Mouse (Mus musculus): Measurements from ENCODE around the gene Lrrk1. TPM values are rescaled to one million over a fixed set of nuclear protein-coding genes. Genes with fewer than 3 reads are reported as not detected.

Lrrk1 gene
- polyA plus RNA-seq, 1 experiment from 2014 or later: 29.3 TPM

DNA sequence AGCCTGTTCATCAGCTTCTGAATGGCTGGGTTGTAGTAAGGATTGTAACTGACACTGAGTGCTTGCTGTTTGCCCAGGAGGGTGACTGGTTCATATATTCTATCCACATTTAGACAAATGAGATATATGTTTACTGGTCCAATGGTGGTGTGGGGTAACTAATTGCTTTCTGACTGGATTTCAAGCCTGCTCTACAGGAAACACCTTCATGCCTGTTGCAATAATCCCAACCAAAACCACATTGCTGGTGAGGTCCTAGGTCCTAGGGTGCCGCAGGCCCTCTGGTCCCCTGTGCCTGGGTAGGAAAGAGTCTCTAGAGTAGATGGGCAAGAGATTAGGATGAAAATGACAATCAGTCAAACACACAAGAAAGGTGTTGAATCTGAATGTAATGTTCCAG is 175.3 kb downstream of the Lrrk1 start:
- whole genome bisulfite sequencing: 79% methylated on average over 1 of the region's 1 CpGs
- peaks cover 8% of the 10 kb centered on the region for H3K4me1 ChIP-seq (replicated peaks; ENCODE audit: control insufficient read depth, insufficient read depth, low read length)
- H3K9me3 ChIP-seq (ENCODE audit: control insufficient read depth, low read length): no peaks in the 10 kb centered on the region
- H3K4me3 ChIP-seq (ENCODE audit: low read length): no peak overlapping the region
- no peak overlapping the region for H3K9ac ChIP-seq (ENCODE audit: low read length)
- H3K36me3 ChIP-seq (ENCODE audit: control insufficient read depth, insufficient read depth, low read length): no peaks in the 10 kb centered on the region
- H3K4me2 ChIP-seq (ENCODE audit: low read depth, low read length): no peak overlapping the region
- no peaks in the 10 kb centered on the region for H3K27me3 ChIP-seq (ENCODE audit: control insufficient read depth, insufficient read depth, low read depth, low read length)
- no peak for ATAC-seq (ENCODE audit: low read depth)
- no peak overlapping the region for H3K27ac ChIP-seq (ENCODE audit: low read length)

DNA sequence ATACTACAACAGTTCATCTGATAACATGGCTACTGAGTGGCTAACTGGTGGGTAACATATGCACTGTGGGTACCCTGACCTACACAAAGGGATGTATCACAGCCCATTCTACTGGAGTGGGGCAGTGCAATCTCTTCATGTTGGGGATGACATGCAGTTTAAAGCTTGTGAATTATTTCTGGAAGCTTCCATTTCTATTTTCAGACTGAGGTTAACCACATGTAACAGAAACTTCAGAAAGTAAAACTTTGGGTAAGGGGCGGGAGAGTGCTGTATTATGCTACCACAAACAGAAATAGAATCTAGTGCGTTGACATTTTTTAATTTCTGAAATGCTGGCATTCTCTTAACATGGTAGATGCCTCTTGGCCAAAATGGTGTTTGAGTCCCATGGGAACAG is 178.2 kb downstream of the Lrrk1 start:
- Histone ChIP-seq H3K4me3 (ENCODE audit: low read length) (no peak overlapping the region), H3K4me1 (replicated peaks; ENCODE audit: control insufficient read depth, insufficient read depth, low read length) (no peaks in the 10 kb centered on the region), H3K36me3 (ENCODE audit: control insufficient read depth, insufficient read depth, low read length) (no peaks in the 10 kb centered on the region), H3K27ac (ENCODE audit: low read length) (no peak overlapping the region), H3K27me3 (ENCODE audit: control insufficient read depth, insufficient read depth, low read depth, low read length) (no peaks in the 10 kb centered on the region), H3K9me3 (ENCODE audit: control insufficient read depth, low read length) (peaks cover 7% of the 10 kb centered on the region; the same call in 1 of the 2 replicates), H3K9ac (ENCODE audit: low read length) (no peak overlapping the region), H3K4me2 (ENCODE audit: low read depth, low read length) (no peak overlapping the region)
- no peak for ATAC-seq (ENCODE audit: low read depth)
- 81% methylated on average over 2 of the region's 2 CpGs for WGBS

DNA sequence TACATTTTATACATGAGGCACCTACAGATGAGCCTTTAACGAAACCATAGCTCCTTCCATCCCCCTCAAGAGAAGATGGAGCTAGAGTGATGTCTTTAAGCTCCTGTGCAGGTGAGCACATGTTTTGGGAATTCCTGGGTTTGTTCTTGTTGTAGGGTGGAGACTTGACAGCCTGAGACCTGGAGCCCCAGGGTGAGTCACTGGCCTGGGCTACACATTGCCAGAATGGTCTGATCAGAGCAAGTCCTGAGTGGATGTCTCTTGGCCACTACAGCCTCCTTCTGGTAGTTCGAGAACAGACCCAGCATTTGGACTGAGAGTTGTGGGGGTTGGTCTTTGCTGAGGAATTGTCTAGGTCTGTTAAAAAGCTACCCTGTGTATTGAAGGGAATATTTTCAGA is 186.5 kb downstream of the Lrrk1 start:
- H3K4me1 ChIP-seq (replicated peaks; ENCODE audit: control insufficient read depth, insufficient read depth, low read length): peaks cover 21% of the 10 kb centered on the region
- no peak overlapping the region for H3K4me2 ChIP-seq (ENCODE audit: low read depth, low read length)
- no peak for ATAC-seq (ENCODE audit: low read depth)
- no peaks in the 10 kb centered on the region for H3K9me3 ChIP-seq (ENCODE audit: control insufficient read depth, low read length)
- 58% methylated on average over 2 of the region's 2 CpGs for WGBS
- H3K36me3 ChIP-seq (ENCODE audit: control insufficient read depth, insufficient read depth, low read length): no peaks in the 10 kb centered on the region
- no peak overlapping the region for H3K9ac ChIP-seq (ENCODE audit: low read length)
- H3K4me3 ChIP-seq (ENCODE audit: low read length): no peak overlapping the region
- no peak overlapping the region for H3K27ac ChIP-seq (ENCODE audit: low read length)
- no peaks in the 10 kb centered on the region for H3K27me3 ChIP-seq (ENCODE audit: control insufficient read depth, insufficient read depth, low read depth, low read length)

GRCm38 (mm10) chr7:66200791-66201450 is 187.2 kb downstream of the Lrrk1 start:
- Histone ChIP-seq H3K4me2 (ENCODE audit: low read depth, low read length) (no peak overlapping the region), H3K9ac (ENCODE audit: low read length) (no peak overlapping the region), H3K4me3 (ENCODE audit: low read length) (no peak overlapping the region), H3K27me3 (ENCODE audit: control insufficient read depth, insufficient read depth, low read depth, low read length) (no peaks in the 10 kb centered on the region), H3K36me3 (ENCODE audit: control insufficient read depth, insufficient read depth, low read length) (no peaks in the 10 kb centered on the region), H3K4me1 (replicated peaks; ENCODE audit: control insufficient read depth, insufficient read depth, low read length) (peaks cover 23% of the 10 kb centered on the region), H3K9me3 (ENCODE audit: control insufficient read depth, low read length) (no peaks in the 10 kb centered on the region), H3K27ac (ENCODE audit: low read length) (no peak overlapping the region)
- 26% methylated on average over 8 of the region's 8 CpGs for WGBS
- ATAC-seq (ENCODE audit: low read depth): no peak; the same call in 1 of the 2 replicates

DNA sequence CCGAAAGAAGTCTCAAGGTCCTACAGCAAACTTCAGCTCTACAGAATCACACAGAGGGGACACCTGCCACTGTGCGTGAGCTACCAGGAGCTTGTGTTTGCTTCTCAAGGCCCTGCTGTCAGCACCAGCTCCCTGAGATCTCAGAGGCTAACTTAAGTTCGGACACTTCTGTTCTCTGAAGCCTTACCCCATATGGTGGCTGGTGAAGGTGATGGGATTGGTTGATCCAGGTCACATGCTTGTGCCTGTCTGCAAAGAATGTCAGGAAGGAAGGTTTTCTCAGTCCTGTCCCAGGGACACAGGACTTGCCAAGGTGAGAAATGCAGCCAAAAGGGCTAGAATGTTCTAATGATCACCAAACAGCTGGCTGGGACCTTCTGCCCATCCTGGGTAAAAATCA is 187.8 kb downstream of the Lrrk1 start:
- WGBS: 65% methylated on average over 3 of the region's 3 CpGs
- H3K9ac ChIP-seq (ENCODE audit: low read length): no peak overlapping the region
- H3K27me3 ChIP-seq (ENCODE audit: control insufficient read depth, insufficient read depth, low read depth, low read length): no peaks in the 10 kb centered on the region
- H3K4me2 ChIP-seq (ENCODE audit: low read depth, low read length): no peak overlapping the region
- no peak overlapping the region for H3K27ac ChIP-seq (ENCODE audit: low read length)
- no peak overlapping the region for H3K4me3 ChIP-seq (ENCODE audit: low read length)
- H3K9me3 ChIP-seq (ENCODE audit: control insufficient read depth, low read length): no peaks in the 10 kb centered on the region
- peaks cover 25% of the 10 kb centered on the region for H3K4me1 ChIP-seq (replicated peaks; ENCODE audit: control insufficient read depth, insufficient read depth, low read length)
- no peak for ATAC-seq (ENCODE audit: low read depth)
- no peaks in the 10 kb centered on the region for H3K36me3 ChIP-seq (ENCODE audit: control insufficient read depth, insufficient read depth, low read length)

DNA sequence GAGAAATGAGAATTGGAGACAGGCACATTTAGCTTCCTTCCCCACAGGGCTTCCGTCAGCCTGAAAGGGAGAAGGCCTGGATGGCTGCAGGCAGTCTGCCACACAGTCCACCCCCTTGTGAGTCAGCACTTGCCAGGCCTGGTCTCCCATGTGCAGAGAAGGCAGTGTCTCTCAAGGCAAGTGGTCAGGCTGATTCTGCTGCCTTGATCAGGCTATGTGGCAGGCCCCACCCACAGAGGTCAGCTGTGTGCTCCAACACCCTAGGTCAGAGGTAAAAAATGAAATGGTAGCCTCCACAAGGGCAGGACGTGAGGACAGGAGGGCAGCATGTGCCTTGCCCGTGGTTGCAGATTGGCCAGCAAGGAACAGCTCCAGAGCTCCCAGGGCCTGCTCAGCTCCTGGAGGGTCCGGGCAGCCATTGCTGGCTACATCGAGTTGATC is 188.7 kb downstream of the Lrrk1 start:
- Histone ChIP-seq H3K9ac (ENCODE audit: low read length) (no peak overlapping the region), H3K9me3 (ENCODE audit: control insufficient read depth, low read length) (no peaks in the 10 kb centered on the region), H3K4me1 (replicated peaks; ENCODE audit: control insufficient read depth, insufficient read depth, low read length) (peaks cover 25% of the 10 kb centered on the region), H3K27ac (ENCODE audit: low read length) (no peak overlapping the region), H3K36me3 (ENCODE audit: control insufficient read depth, insufficient read depth, low read length) (no peaks in the 10 kb centered on the region), H3K27me3 (ENCODE audit: control insufficient read depth, insufficient read depth, low read depth, low read length) (no peaks in the 10 kb centered on the region), H3K4me2 (ENCODE audit: low read depth, low read length) (no peak overlapping the region), H3K4me3 (ENCODE audit: low read length) (no peak overlapping the region)
- 63% methylated on average over 5 of the region's 5 CpGs for WGBS
- ATAC-seq (ENCODE audit: low read depth): peak; percentile 44; the same call in 1 of the 2 replicates

DNA sequence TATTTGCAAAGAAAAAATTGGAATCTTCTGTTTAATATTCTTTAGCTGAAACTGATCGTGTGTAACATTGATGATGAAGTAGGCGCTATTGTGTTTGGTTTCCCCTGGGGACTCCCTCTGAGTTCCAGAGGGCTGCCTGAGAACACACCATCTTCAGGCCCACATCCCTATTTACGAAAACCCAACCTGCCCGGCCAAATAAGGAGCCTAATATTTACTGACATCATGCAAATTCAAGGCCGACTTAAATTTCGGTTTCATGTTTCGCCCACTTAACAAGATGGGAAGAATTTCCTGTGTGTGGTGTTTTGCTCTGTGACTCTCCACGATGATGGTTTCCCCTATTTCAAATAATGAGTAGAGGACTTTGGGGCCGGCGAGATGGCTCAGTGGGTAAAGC is 189.7 kb downstream of the Lrrk1 start:
- no peak for ATAC-seq (ENCODE audit: low read depth)
- H3K27me3 ChIP-seq (ENCODE audit: control insufficient read depth, insufficient read depth, low read depth, low read length): no peaks in the 10 kb centered on the region
- no peaks in the 10 kb centered on the region for H3K9me3 ChIP-seq (ENCODE audit: control insufficient read depth, low read length)
- H3K27ac ChIP-seq (ENCODE audit: low read length): no peak overlapping the region
- WGBS: 61% methylated on average over 10 of the region's 10 CpGs
- H3K36me3 ChIP-seq (ENCODE audit: control insufficient read depth, insufficient read depth, low read length): no peaks in the 10 kb centered on the region
- no peak overlapping the region for H3K4me2 ChIP-seq (ENCODE audit: low read depth, low read length)
- no peak overlapping the region for H3K9ac ChIP-seq (ENCODE audit: low read length)
- no peak overlapping the region for H3K4me3 ChIP-seq (ENCODE audit: low read length)
- peaks cover 25% of the 10 kb centered on the region for H3K4me1 ChIP-seq (replicated peaks; ENCODE audit: control insufficient read depth, insufficient read depth, low read length)

GRCm38 (mm10) chr7:66196609-66197445 is 191.3 kb downstream of the Lrrk1 start:
- Histone ChIP-seq H3K27ac (ENCODE audit: low read length) (no peak overlapping the region), H3K9ac (ENCODE audit: low read length) (no peak overlapping the region), H3K9me3 (ENCODE audit: control insufficient read depth, low read length) (no peaks in the 10 kb centered on the region), H3K27me3 (ENCODE audit: control insufficient read depth, insufficient read depth, low read depth, low read length) (no peaks in the 10 kb centered on the region), H3K4me1 (replicated peaks; ENCODE audit: control insufficient read depth, insufficient read depth, low read length) (peaks cover 25% of the 10 kb centered on the region), H3K4me2 (ENCODE audit: low read depth, low read length) (no peak overlapping the region), H3K36me3 (ENCODE audit: control insufficient read depth, insufficient read depth, low read length) (no peaks in the 10 kb centered on the region), H3K4me3 (ENCODE audit: low read length) (no peak overlapping the region)
- peak; percentile 58; the same call in 1 of the 2 replicates for ATAC-seq (ENCODE audit: low read depth)
- WGBS: 45% methylated on average over 11 of the region's 11 CpGs

- Histone ChIP-seq H3K27ac (ENCODE audit: low read length) (no peak overlapping the region), H3K4me3 (ENCODE audit: low read length) (no peak overlapping the region), H3K4me2 (ENCODE audit: low read depth, low read length) (no peak overlapping the region), H3K27me3 (ENCODE audit: control insufficient read depth, insufficient read depth, low read depth, low read length) (no peaks in the 10 kb centered on the region), H3K9me3 (ENCODE audit: control insufficient read depth, low read length) (no peaks in the 10 kb centered on the region), H3K9ac (ENCODE audit: low read length) (no peak overlapping the region), H3K36me3 (ENCODE audit: control insufficient read depth, insufficient read depth, low read length) (no peaks in the 10 kb centered on the region), H3K4me1 (replicated peaks; ENCODE audit: control insufficient read depth, insufficient read depth, low read length) (peaks cover 23% of the 10 kb centered on the region)
- WGBS: 71% methylated on average over 1 of the region's 1 CpGs
- no peak for ATAC-seq (ENCODE audit: low read depth)
These were observed 192.3 kb downstream of the Lrrk1 start for GRCm38 (mm10) chr7:66195881-66196280.
